ENCODE assay signal across 18 mouse cellular contexts in the genomic region with DNA sequence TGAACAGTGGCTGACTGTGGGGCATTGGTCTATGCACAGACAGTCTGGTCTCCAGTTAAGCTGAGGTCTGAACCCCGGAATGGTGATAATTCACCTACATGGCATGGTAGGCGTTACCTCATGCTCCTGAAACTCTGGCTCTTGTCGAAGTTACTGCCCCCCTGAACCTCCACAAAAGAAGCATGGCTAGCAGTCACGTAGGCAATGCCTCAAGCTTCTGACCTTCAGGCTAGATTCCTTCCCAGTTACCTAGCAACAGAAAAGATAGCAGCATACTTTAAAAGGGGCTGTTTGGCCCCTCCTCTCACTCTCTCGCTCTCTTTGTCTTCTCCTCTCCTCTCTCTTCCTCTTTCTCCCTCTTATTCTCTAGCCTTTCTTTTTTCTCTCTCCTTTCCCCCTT.
DNase-seq lines count a peak whose midpoint lies in the region; ATAC-seq and TF ChIP-seq lines count a peak whose summit lies in the region.
"Had no signal": no experiment of that assay in that cellular context is flagged by ENCODE, and none has a peak within 500 bp of the region (broad histone marks: within the 10 kb centered on the region; RNA-seq: fewer than 3 reads in every experiment).

No protein-coding gene starts in this region.

- H3K4me2 ChIP-seq in hindbrain, postnatal 0 days (ENCODE audit: low read depth, low read length) = no peak overlapping the region
- H3K4me2 ChIP-seq in hindbrain, embryonic 11.5 days (replicated peaks; ENCODE audit: low read depth, low read length) = no peak overlapping the region
- H3K4me2 ChIP-seq: limb, embryonic 12.5 days; liver, embryonic 13.5 days; neural tube, embryonic 15.5 days had no signal

- no peak overlapping the region for H3K4me3 ChIP-seq in heart, embryonic 10.5 days
- H3K4me3 ChIP-seq in hindbrain, postnatal 0 days (ENCODE audit: low read length) = no peak overlapping the region
- H3K4me3 ChIP-seq in hindbrain, embryonic 11.5 days (ENCODE audit: low read depth, low read length) = no peak overlapping the region
- no peak overlapping the region for H3K4me3 ChIP-seq in ES-E14 (ENCODE audit: insufficient read depth in 1 of 2, low read depth in 1 of 2, low read length in 2 of 2, poor library complexity in 1 of 2, severe bottlenecking in 1 of 2)
- H3K4me3 ChIP-seq: gastrocnemius, adult 2 months; limb, embryonic 12.5 days; liver, embryonic 13.5 days; neural tube, embryonic 15.5 days had no signal

- no peak for TF ChIP-seq CTCF in hindbrain, postnatal 0 days (IDR thresholded peaks at IDR 0.05; ENCODE audit: low read depth)

- no peaks in the 10 kb centered on the region for H3K36me3 ChIP-seq in heart, embryonic 10.5 days
- no peaks in the 10 kb centered on the region for H3K36me3 ChIP-seq in hindbrain, postnatal 0 days (ENCODE audit: insufficient read depth, low read length)
- H3K36me3 ChIP-seq in hindbrain, embryonic 11.5 days (ENCODE audit: control insufficient read depth, insufficient read depth, low read length) = no peaks in the 10 kb centered on the region
- no peaks in the 10 kb centered on the region for H3K36me3 ChIP-seq in ES-E14 (ENCODE audit: control insufficient read depth, insufficient read depth, low read length, poor library complexity, severe bottlenecking)
- H3K36me3 ChIP-seq: G1E; limb, embryonic 12.5 days; liver, embryonic 13.5 days; neural tube, embryonic 15.5 days had no signal

- 0 out of 2 replicates have a peak, but pooled peaks cover 7% of the 10 kb centered on the region for H3K27me3 ChIP-seq in heart, embryonic 10.5 days (ENCODE audit: insufficient read depth, poor library complexity, severe bottlenecking)
- no peaks in the 10 kb centered on the region for H3K27me3 ChIP-seq in hindbrain, postnatal 0 days (ENCODE audit: insufficient read depth, low read length)
- H3K27me3 ChIP-seq in hindbrain, embryonic 11.5 days (ENCODE audit: control insufficient read depth, insufficient read depth, low read length) = no peaks in the 10 kb centered on the region
- H3K27me3 ChIP-seq: limb, embryonic 12.5 days; liver, embryonic 13.5 days; neural tube, embryonic 15.5 days had no signal

- in situ Hi-C loops in ES-E14 (cut with MboI; ENCODE audit: low sequenced_read_pairs in 2 of 2, unreplicated experiment in 2 of 2) = no loop called here

- H3K9me3 ChIP-seq in heart, embryonic 10.5 days = no peaks in the 10 kb centered on the region
- H3K9me3 ChIP-seq in hindbrain, postnatal 0 days (ENCODE audit: low read length) = no peaks in the 10 kb centered on the region
- H3K9me3 ChIP-seq in hindbrain, embryonic 11.5 days (ENCODE audit: control insufficient read depth, low read length) = no peaks in the 10 kb centered on the region
- no peaks in the 10 kb centered on the region for H3K9me3 ChIP-seq in ES-E14 (ENCODE audit: control insufficient read depth, insufficient read depth, low read depth, low read length)
- H3K9me3 ChIP-seq: G1E; limb, embryonic 12.5 days; liver, embryonic 13.5 days; neural tube, embryonic 15.5 days had no signal

- no peak for DNase-seq in heart, embryonic 10.5 days (ENCODE audit: low spot score)
- no peak for DNase-seq in heart, postnatal 14 days
- no peak for DNase-seq in hindbrain, postnatal 0 days (ENCODE audit: low spot score)
- no peak for DNase-seq in hindbrain, embryonic 11.5 days (ENCODE audit: low spot score)
- peak; percentile 7 for DNase-seq in ES-E14 (ENCODE audit: low read depth, low spot score)
- DNase-seq in R1 (ENCODE audit: low read depth, low spot score) = peak; percentile 46
- no peak for DNase-seq in gastrocnemius, postnatal 36 days
- DNase-seq: adrenal gland, postnatal 10 days; cerebellum, adult 8-10 months; gastrocnemius, adult 2 months; heart, adult 11 months; kidney, adult 18-20 months; liver, embryonic 13.5 days; right cerebral cortex, postnatal 25 days had no signal

- WGBS in heart, embryonic 10.5 days = 45% methylated on average over 5 of the region's 5 CpGs
- 55% methylated on average over 5 of the region's 5 CpGs for WGBS in hindbrain, postnatal 0 days
- WGBS in hindbrain, embryonic 11.5 days = 54% methylated on average over 5 of the region's 5 CpGs

- H3K9ac ChIP-seq in hindbrain, postnatal 0 days (replicated peaks; ENCODE audit: low read length) = no peak overlapping the region
- no peak overlapping the region for H3K9ac ChIP-seq in hindbrain, embryonic 11.5 days (ENCODE audit: low read depth, low read length)
- H3K9ac ChIP-seq in ES-E14 (ENCODE audit: insufficient read depth, low read depth, low read length, poor library complexity, severe bottlenecking) = no peak overlapping the region
- H3K9ac ChIP-seq: limb, embryonic 12.5 days; liver, embryonic 13.5 days; neural tube, embryonic 15.5 days had no signal

- intact Hi-C loops in heart, postnatal 14 days (cut with DNase I) = no loop called here
- intact Hi-C loops in gastrocnemius, postnatal 36 days (cut with DNase I) = no loop called here

- peaks cover 34% of the 10 kb centered on the region for H3K4me1 ChIP-seq in heart, embryonic 10.5 days
- H3K4me1 ChIP-seq in hindbrain, postnatal 0 days (ENCODE audit: insufficient read depth, low read length) = peaks cover 4% of the 10 kb centered on the region; the same call in 1 of the 2 replicates
- no peaks in the 10 kb centered on the region for H3K4me1 ChIP-seq in hindbrain, embryonic 11.5 days (replicated peaks; ENCODE audit: control insufficient read depth, insufficient read depth, low read length)
- no peaks in the 10 kb centered on the region for H3K4me1 ChIP-seq in ES-E14 (ENCODE audit: control insufficient read depth in 2 of 2, insufficient read depth in 2 of 2, low read length in 2 of 2, poor library complexity in 1 of 2)
- H3K4me1 ChIP-seq: liver, embryonic 13.5 days had no signal

- peak overlapping the region; percentile 68 for H3K27ac ChIP-seq in heart, embryonic 10.5 days
- H3K27ac ChIP-seq in hindbrain, postnatal 0 days = no peak overlapping the region
- H3K27ac ChIP-seq in hindbrain, embryonic 11.5 days (ENCODE audit: low read depth, low read length) = no peak overlapping the region
- no peak overlapping the region for H3K27ac ChIP-seq in ES-E14 (ENCODE audit: insufficient read depth, low read depth, low read length, poor library complexity, severe bottlenecking)
- H3K27ac ChIP-seq: gastrocnemius, adult 2 months; limb, embryonic 12.5 days; liver, embryonic 13.5 days; neural tube, embryonic 15.5 days had no signal

- ATAC-seq in hindbrain, postnatal 0 days = 0 out of 2 replicates have a peak, but pooled peaks have one; percentile 27
- ATAC-seq in hindbrain, embryonic 11.5 days (ENCODE audit: low FRiP score) = no peak
- ATAC-seq: lung, postnatal 0 days had no signal

TF ChIP-seq in ES-E14, 5 proteins besides CTCF, POLR2A, EP300 and RAD21:
- TF ChIP-seq CHD2 (IDR thresholded peaks at IDR 0.05; ENCODE audit: low read depth, low read length) = no peak
- TF ChIP-seq HCFC1 (IDR thresholded peaks at IDR 0.05; ENCODE audit: borderline replicate concordance, insufficient read depth, low read length) = no peak
- no peak for TF ChIP-seq MAFK (IDR thresholded peaks at IDR 0.05; ENCODE audit: insufficient read depth, low read depth, low read length)
- TF ChIP-seq ZC3H11A (IDR thresholded peaks at IDR 0.05; ENCODE audit: borderline replicate concordance, low read depth, low read length) = no peak
- no peak for TF ChIP-seq ZNF384 (IDR thresholded peaks at IDR 0.05; ENCODE audit: low read depth, low read length)

Comparison
In these comparisons a context has a peak if more than half of its experiments do, and no peak if none do; other contexts are left out.
1. DNase-seq: peak in ES-E14 (single experiment) and R1 (single experiment); none in heart, embryonic 10.5 days (single experiment), heart, postnatal 14 days (0 of 2), hindbrain, postnatal 0 days (single experiment), hindbrain, embryonic 11.5 days (single experiment) and gastrocnemius, postnatal 36 days (0 of 2).